Mouse (Mus musculus): ENCODE results near the gene H2-DMb2. TPM values are rescaled to one million over a fixed set of nuclear protein-coding genes. Genes with fewer than 3 reads are reported as not detected.

The H2-DMb2 gene
- polyA plus RNA-seq, 1 experiment from 2014 or later: 0.91 TPM

- WGBS: 53% methylated on average over 6 of the region's 6 CpGs
- Histone ChIP-seq H3K27ac (ENCODE audit: low read depth) (no peak overlapping the region), H3K9ac (no peak overlapping the region), H3K4me2 (no peak overlapping the region), H3K36me3 (ENCODE audit: insufficient read depth) (no peaks in the 10 kb centered on the region), H3K27me3 (ENCODE audit: insufficient read depth, low read length) (peaks cover 48% of the 10 kb centered on the region), H3K9me3 (ENCODE audit: low read depth, low read length) (no peaks in the 10 kb centered on the region), H3K4me1 (ENCODE audit: insufficient read depth) (0 out of 2 replicates have a peak, but pooled peaks cover 5% of the 10 kb centered on the region), H3K4me3 (ENCODE audit: low read depth, low read length) (no peak overlapping the region)
- ATAC-seq (ENCODE audit: insufficient read depth): no peak
- no peak for TF ChIP-seq CTCF (IDR thresholded peaks at IDR 0.05; ENCODE audit: low read depth)
- no peak for DNase-seq
These were observed 45.9 kb downstream of the H2-DMb2 start for GRCm38 (mm10) chr17:34188986-34189385.

- Histone ChIP-seq H3K9ac (no peak overlapping the region), H3K4me3 (ENCODE audit: low read depth, low read length) (no peak overlapping the region), H3K4me2 (no peak overlapping the region), H3K36me3 (ENCODE audit: insufficient read depth) (no peaks in the 10 kb centered on the region), H3K4me1 (ENCODE audit: insufficient read depth) (0 out of 2 replicates have a peak, but pooled peaks cover 4% of the 10 kb centered on the region), H3K9me3 (ENCODE audit: low read depth, low read length) (no peaks in the 10 kb centered on the region), H3K27me3 (ENCODE audit: insufficient read depth, low read length) (peaks cover 63% of the 10 kb centered on the region), H3K27ac (ENCODE audit: low read depth) (no peak overlapping the region)
- WGBS: 14% methylated on average over 16 of the region's 16 CpGs
- DNase-seq (peak; percentile 23), ATAC-seq (ENCODE audit: insufficient read depth) (no peak; the same call in 1 of the 2 replicates)
- no peak for TF ChIP-seq CTCF (IDR thresholded peaks at IDR 0.05; ENCODE audit: low read depth)
These were observed 49.7 kb downstream of the H2-DMb2 start for GRCm38 (mm10) chr17:34192852-34193251.

- peaks cover 64% of the 10 kb centered on the region for H3K27me3 ChIP-seq (ENCODE audit: insufficient read depth, low read length)
- no peaks in the 10 kb centered on the region for H3K9me3 ChIP-seq (ENCODE audit: low read depth, low read length)
- no peaks in the 10 kb centered on the region for H3K36me3 ChIP-seq (ENCODE audit: insufficient read depth)
- no peak overlapping the region for H3K4me3 ChIP-seq (ENCODE audit: low read depth, low read length)
- no peak overlapping the region for H3K4me2 ChIP-seq
- no peak overlapping the region for H3K9ac ChIP-seq
- WGBS: 49% methylated on average over 8 of the region's 8 CpGs
- ATAC-seq (ENCODE audit: insufficient read depth) (no peak), DNase-seq (no peak)
- H3K4me1 ChIP-seq (ENCODE audit: insufficient read depth): no peaks in the 10 kb centered on the region
- no peak overlapping the region for H3K27ac ChIP-seq (ENCODE audit: low read depth)
- no peak for TF ChIP-seq CTCF (IDR thresholded peaks at IDR 0.05; ENCODE audit: low read depth)
These were observed 50.4 kb downstream of the H2-DMb2 start for GRCm38 (mm10) chr17:34193468-34193867.

- TF ChIP-seq CTCF (IDR thresholded peaks at IDR 0.05; ENCODE audit: low read depth): no peak
- no peak overlapping the region for H3K9ac ChIP-seq
- peaks cover 73% of the 10 kb centered on the region for H3K27me3 ChIP-seq (ENCODE audit: insufficient read depth, low read length)
- no peak overlapping the region for H3K27ac ChIP-seq (ENCODE audit: low read depth)
- 77% methylated on average over 4 of the region's 4 CpGs for WGBS
- DNase-seq: no peak
- H3K9me3 ChIP-seq (ENCODE audit: low read depth, low read length): no peaks in the 10 kb centered on the region
- no peak for ATAC-seq (ENCODE audit: insufficient read depth)
- H3K4me3 ChIP-seq (ENCODE audit: low read depth, low read length): no peak overlapping the region
- no peaks in the 10 kb centered on the region for H3K36me3 ChIP-seq (ENCODE audit: insufficient read depth)
- no peaks in the 10 kb centered on the region for H3K4me1 ChIP-seq (ENCODE audit: insufficient read depth)
- no peak overlapping the region for H3K4me2 ChIP-seq
These were observed 51.6 kb downstream of the H2-DMb2 start for GRCm38 (mm10) chr17:34194723-34195122.

- ATAC-seq (ENCODE audit: insufficient read depth) (no peak), DNase-seq (no peak)
- H3K27me3 ChIP-seq (ENCODE audit: insufficient read depth, low read length): peaks cover 73% of the 10 kb centered on the region
- WGBS: 31% methylated on average over 12 of the region's 12 CpGs
- H3K4me2 ChIP-seq: no peak overlapping the region
- no peak overlapping the region for H3K4me3 ChIP-seq (ENCODE audit: low read depth, low read length)
- no peak overlapping the region for H3K9ac ChIP-seq
- H3K4me1 ChIP-seq (ENCODE audit: insufficient read depth): no peaks in the 10 kb centered on the region
- no peak for TF ChIP-seq CTCF (IDR thresholded peaks at IDR 0.05; ENCODE audit: low read depth)
- H3K9me3 ChIP-seq (ENCODE audit: low read depth, low read length): no peaks in the 10 kb centered on the region
- no peak overlapping the region for H3K27ac ChIP-seq (ENCODE audit: low read depth)
- no peaks in the 10 kb centered on the region for H3K36me3 ChIP-seq (ENCODE audit: insufficient read depth)
These were observed 53.4 kb downstream of the H2-DMb2 start for GRCm38 (mm10) chr17:34196491-34196890.

GRCm38 (mm10) chr17:34196941-34197894 is 54.1 kb downstream of the H2-DMb2 start, which contains the start of gene Psmb8:
Psmb8 (plus strand) TSS chr17:34197721.
- ATAC-seq (ENCODE audit: insufficient read depth) (peak; percentile 90), DNase-seq (peak; percentile 95)
- no peaks in the 10 kb centered on the region for H3K4me1 ChIP-seq (ENCODE audit: insufficient read depth)
- H3K27me3 ChIP-seq (ENCODE audit: insufficient read depth, low read length): peaks cover 69% of the 10 kb centered on the region
- H3K36me3 ChIP-seq (ENCODE audit: insufficient read depth): no peaks in the 10 kb centered on the region
- no peaks in the 10 kb centered on the region for H3K9me3 ChIP-seq (ENCODE audit: low read depth, low read length)
- no peak within 1 kb of the TSS for H3K27ac ChIP-seq (ENCODE audit: low read depth)
- no peak for TF ChIP-seq CTCF (IDR thresholded peaks at IDR 0.05; ENCODE audit: low read depth)
- H3K9ac ChIP-seq: peak within 1 kb of the TSS; percentile 36
- 3% methylated on average over 41 of the region's 41 CpGs for WGBS
- peak within 1 kb of the TSS; percentile 43 for H3K4me3 ChIP-seq (ENCODE audit: low read depth, low read length)
- peak within 1 kb of the TSS; percentile 69 for H3K4me2 ChIP-seq

GRCm38 (mm10) chr17:34197904-34198520 is 54.9 kb downstream of the H2-DMb2 start:
- no peaks in the 10 kb centered on the region for H3K4me1 ChIP-seq (ENCODE audit: insufficient read depth)
- H3K9me3 ChIP-seq (ENCODE audit: low read depth, low read length): no peaks in the 10 kb centered on the region
- ATAC-seq (ENCODE audit: insufficient read depth) (peak; percentile 11; the same call in 1 of the 2 replicates), DNase-seq (peak; percentile 35)
- H3K4me3 ChIP-seq (ENCODE audit: low read depth, low read length): peak overlapping the region; percentile 43
- no peak for TF ChIP-seq CTCF (IDR thresholded peaks at IDR 0.05; ENCODE audit: low read depth)
- H3K36me3 ChIP-seq (ENCODE audit: insufficient read depth): no peaks in the 10 kb centered on the region
- H3K27me3 ChIP-seq (ENCODE audit: insufficient read depth, low read length): peaks cover 61% of the 10 kb centered on the region
- H3K27ac ChIP-seq (ENCODE audit: low read depth): no peak overlapping the region
- peak overlapping the region; percentile 69 for H3K4me2 ChIP-seq
- WGBS: 4% methylated on average over 32 of the region's 32 CpGs
- peak overlapping the region; percentile 36 for H3K9ac ChIP-seq
